Mouse (Mus musculus) cerebellum, adult 2 months (tissue): ENCODE results near the gene Hmx1. TPM values are rescaled to one million over a fixed set of nuclear protein-coding genes. Genes with fewer than 3 reads are reported as not detected.

Experiments used
- DNase-seq, 2 experiments: peaks; one replicate each; pipeline ENCODE4 v3.0.0; 2021
- H3K27ac ChIP-seq: fragments of 200-500 bp; 2 replicates; pipeline ENCODE4 v1.5.1; 2012; ENCODE audit warnings: low read length, control low read depth, inconsistent platforms; ENCODE audit not compliant: insufficient read depth
- H3K27me3 ChIP-seq: fragments of 200-500 bp; 2 replicates; pipeline ENCODE4 v1.6.1; 2012; ENCODE audit warnings: inconsistent platforms, mild to moderate bottlenecking, low read length, moderate library complexity; ENCODE audit not compliant: control insufficient read depth, insufficient read depth
- H3K4me1 ChIP-seq: fragments of 200-500 bp; 2 replicates; pipeline ENCODE4 v1.6.1; 2011; ENCODE audit warnings: low read length; ENCODE audit not compliant: control insufficient read depth, insufficient read depth
- H3K4me3 ChIP-seq: fragments of 200-500 bp; replicated peaks from 2 replicates; pipeline ENCODE3; 2011; ENCODE audit warnings: mild to moderate bottlenecking, low read depth, low read length, control low read depth; ENCODE audit not compliant: insufficient read depth
- CTCF ChIP-seq: fragments of 200-500 bp; IDR thresholded peaks from 2 replicates; pipeline ENCODE4 v1.5.1; 2011; ENCODE audit warnings: low read depth, mild to moderate bottlenecking, control low read depth, low read length, moderate library complexity, borderline replicate concordance; ENCODE audit not compliant: insufficient read depth
- POLR2A ChIP-seq: fragments of 200-500 bp; IDR thresholded peaks from 2 replicates; pipeline ENCODE4 v1.6.1; 2011; ENCODE audit warnings: low read length, control low read depth, borderline replicate concordance; ENCODE audit not compliant: insufficient read depth
- WGBS: fragments of 180-500 bp; shearing (Covaris S2); methylation state at CpG from one replicate; pipeline ENCODE4 v1.1.7; 2018; 5-methylcytosine and 5-hydroxymethylcytosine counted together
- polyA plus RNA-seq: library from polyadenylated mRNA; depleted of rRNA; stranded (reverse); fragments of >200 nt; gene quantifications from 2 replicates; pipeline ENCODE4 v1.2.3, GENCODE M21; 2012

Gene Hmx1
- polyA plus RNA-seq, 1 experiment: not detected

GRCm38 (mm10) chr5:35407411-35407930, 18.6 kb downstream of the Hmx1 start:
- H3K27ac ChIP-seq: no peak overlapping the region
- H3K4me1 ChIP-seq: no peaks in the 10 kb centered on the region
- H3K4me3 ChIP-seq: no peak overlapping the region
- WGBS: 65% methylated on average over 9 of the region's 9 CpGs
- no peak for DNase-seq
- no peaks in the 10 kb centered on the region; the same call in 1 of the 2 replicates for H3K27me3 ChIP-seq
- TF ChIP-seq CTCF (no peak), POLR2A (no peak)

- WGBS: 59% methylated on average over 10 of the region's 10 CpGs
- no peaks in the 10 kb centered on the region; the same call in 1 of the 2 replicates for H3K27me3 ChIP-seq
- no peak overlapping the region for H3K4me3 ChIP-seq
- TF ChIP-seq POLR2A: no peak
- no peak for TF ChIP-seq CTCF
- no peak overlapping the region for H3K27ac ChIP-seq
- no peaks in the 10 kb centered on the region for H3K4me1 ChIP-seq
- DNase-seq: no peak
Observed at GRCm38 (mm10) chr5:35411028-35411427, 22.1 kb downstream of the Hmx1 start.

DNA sequence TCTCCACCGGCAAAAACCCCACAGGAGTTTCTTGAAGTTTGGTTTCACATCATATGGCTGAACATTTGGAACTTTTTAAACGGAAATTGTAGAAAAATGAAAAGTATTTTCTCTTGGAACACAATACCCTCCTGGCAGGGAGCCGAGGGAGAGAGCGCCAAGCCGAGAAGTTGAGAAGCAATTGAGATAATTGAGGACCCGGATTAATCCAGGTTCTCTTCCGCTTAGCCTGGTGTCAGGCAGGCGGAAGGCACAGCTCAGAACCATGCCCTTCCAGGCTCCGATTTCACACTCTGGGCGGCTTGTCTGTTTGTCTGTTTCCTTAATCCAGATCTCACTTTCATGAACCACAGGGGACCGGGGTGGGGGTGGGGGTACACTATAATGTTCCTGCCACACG, 23.9 kb downstream of the Hmx1 start:
- no peak for DNase-seq
- no peak for TF ChIP-seq CTCF
- TF ChIP-seq POLR2A: no peak
- Histone ChIP-seq H3K4me3 (no peak overlapping the region), H3K27me3 (no peaks in the 10 kb centered on the region; the same call in 1 of the 2 replicates), H3K27ac (no peak overlapping the region), H3K4me1 (no peaks in the 10 kb centered on the region)
- 18% methylated on average over 12 of the region's 12 CpGs for WGBS

DNA sequence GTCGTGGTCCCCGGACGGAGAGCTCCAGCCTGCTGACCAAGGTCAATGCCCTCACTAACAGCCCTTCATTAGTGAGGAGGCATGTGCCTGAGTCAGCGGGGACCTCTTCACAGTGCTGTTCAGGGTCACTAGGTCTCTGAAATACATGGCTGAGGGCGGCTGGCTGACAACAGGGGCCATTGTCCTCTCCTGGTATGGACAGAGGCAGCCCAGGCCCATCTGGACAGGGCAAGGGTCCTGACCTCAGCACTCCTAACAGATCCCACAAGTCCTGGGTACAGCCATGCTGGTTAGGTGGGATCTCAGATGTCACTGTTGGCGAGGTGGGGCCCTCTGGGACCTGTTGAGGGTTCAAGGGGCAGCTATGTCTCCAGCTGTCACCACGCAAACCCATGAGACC, 28.8 kb downstream of the Hmx1 start:
- WGBS: 25% methylated on average over 7 of the region's 7 CpGs
- Histone ChIP-seq H3K4me1 (no peaks in the 10 kb centered on the region), H3K27ac (no peak overlapping the region), H3K27me3 (no peaks in the 10 kb centered on the region; the same call in 1 of the 2 replicates), H3K4me3 (no peak overlapping the region)
- no peak for TF ChIP-seq CTCF
- no peak for TF ChIP-seq POLR2A
- no peak for DNase-seq

- Histone ChIP-seq H3K27ac (no peak overlapping the region), H3K27me3 (no peaks in the 10 kb centered on the region; the same call in 1 of the 2 replicates), H3K4me3 (no peak overlapping the region), H3K4me1 (no peaks in the 10 kb centered on the region)
- TF ChIP-seq POLR2A (no peak), CTCF (no peak)
- no peak for DNase-seq
- 65% methylated on average over 4 of the region's 4 CpGs for WGBS
Observed at GRCm38 (mm10) chr5:35421622-35422021, 32.7 kb downstream of the Hmx1 start.

GRCm38 (mm10) chr5:35425218-35425617, 36.3 kb downstream of the Hmx1 start:
- Histone ChIP-seq H3K27me3 (no peaks in the 10 kb centered on the region; the same call in 1 of the 2 replicates), H3K4me1 (no peaks in the 10 kb centered on the region), H3K4me3 (no peak overlapping the region), H3K27ac (no peak overlapping the region)
- no peak for DNase-seq
- TF ChIP-seq CTCF (no peak), POLR2A (no peak)
- WGBS: 18% methylated on average over 11 of the region's 11 CpGs

DNA sequence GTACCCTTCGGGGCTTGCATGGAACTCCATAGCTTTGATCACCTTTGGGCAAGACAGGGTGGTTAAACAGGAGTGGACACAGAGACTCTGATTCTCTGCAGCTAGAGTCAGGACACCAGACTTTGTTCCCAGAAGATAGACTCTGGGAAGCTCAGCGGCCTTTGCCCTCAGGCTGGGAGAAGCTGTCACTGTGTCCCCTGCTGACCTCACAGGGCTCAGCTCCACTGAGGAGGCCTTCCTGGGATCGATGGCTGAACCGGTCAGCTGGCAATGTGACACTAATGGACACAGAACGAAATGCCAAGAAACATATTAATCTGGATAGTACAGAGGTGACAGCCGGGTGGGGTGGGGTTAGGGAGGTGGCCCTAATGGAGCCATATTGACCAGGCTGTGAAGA, 39.0 kb downstream of the Hmx1 start:
- whole genome bisulfite sequencing: 84% methylated on average over 6 of the region's 6 CpGs
- no peak for DNase-seq
- no peak overlapping the region for H3K27ac ChIP-seq
- no peak for TF ChIP-seq CTCF
- TF ChIP-seq POLR2A: no peak
- no peak overlapping the region for H3K4me3 ChIP-seq
- H3K4me1 ChIP-seq: no peaks in the 10 kb centered on the region
- no peaks in the 10 kb centered on the region for H3K27me3 ChIP-seq

GRCm38 (mm10) chr5:35428421-35428820, 39.5 kb downstream of the Hmx1 start:
- H3K4me1 ChIP-seq: no peaks in the 10 kb centered on the region
- TF ChIP-seq POLR2A (no peak), CTCF (no peak)
- WGBS: 87% methylated on average over 6 of the region's 6 CpGs

GRCm38 (mm10) chr5:35432098-35432497, 43.2 kb downstream of the Hmx1 start:
- TF ChIP-seq CTCF (no peak), POLR2A (no peak)
- Histone ChIP-seq H3K4me3 (no peak overlapping the region), H3K4me1 (no peaks in the 10 kb centered on the region), H3K27me3 (no peaks in the 10 kb centered on the region), H3K27ac (no peak overlapping the region)
- 67% methylated on average over 6 of the region's 6 CpGs for WGBS
- DNase-seq: no peak

More at GRCm38 (mm10) chr5:35428421-35428820, 39.5 kb downstream of the Hmx1 start:
- Histone ChIP-seq H3K27me3 (no peaks in the 10 kb centered on the region), H3K27ac (no peak overlapping the region), H3K4me3 (no peak overlapping the region)
- DNase-seq: no peak
